In the genomic region with DNA sequence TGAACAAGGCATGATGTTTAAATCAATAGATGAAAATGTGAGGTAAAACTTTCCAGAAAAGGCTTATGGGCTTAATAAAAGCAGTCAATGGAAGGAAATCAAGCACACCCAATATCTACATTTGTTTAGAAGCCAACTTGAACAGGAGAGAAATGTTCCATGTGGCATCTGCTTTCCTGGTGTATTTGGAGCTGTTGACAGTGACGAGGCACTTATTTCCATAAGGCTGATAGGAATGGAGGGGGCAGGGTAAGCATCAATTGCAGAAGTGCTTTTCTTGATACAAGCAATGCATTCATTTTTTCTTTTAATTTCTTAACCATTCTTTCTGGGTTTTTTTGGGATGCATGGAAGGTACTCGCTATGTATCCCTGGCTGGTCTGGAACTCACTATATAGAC, we compare ENCODE assay signal across 19 mouse cellular contexts.
"Had no signal": no experiment of that assay in that cellular context is flagged by ENCODE, and none has a peak within 500 bp of the region (broad histone marks: within the 10 kb centered on the region; RNA-seq: fewer than 3 reads in every experiment).

No protein-coding gene starts in this region.

- ATAC-seq: midbrain, embryonic 16.5 days had no signal

- DNase-seq: lung, adult 18-20 months; lung, embryonic 14.5 days; lung, postnatal 10 days; lung, postnatal 4 days; midbrain, embryonic 14.5 days; retina, postnatal 1 day; right cerebral cortex, adult 18-20 months; right cerebral cortex, postnatal 25 days; thymus, adult 2 months; thymus, postnatal 14 days; thymus, postnatal 36 days had no signal

- H3K4me2 ChIP-seq: lung, embryonic 14.5 days; midbrain, embryonic 12.5 days; neural tube, embryonic 13.5 days; neural tube, embryonic 15.5 days; stomach, embryonic 15.5 days had no signal

- H3K4me3 ChIP-seq: midbrain, embryonic 10.5 days; midbrain, embryonic 12.5 days; myocyte; neural tube, embryonic 13.5 days; neural tube, embryonic 15.5 days; stomach, embryonic 15.5 days had no signal

- H3K36me3 ChIP-seq: midbrain, embryonic 10.5 days; midbrain, embryonic 12.5 days; neural tube, embryonic 13.5 days; neural tube, embryonic 15.5 days; stomach, embryonic 15.5 days had no signal

- H3K27ac ChIP-seq: midbrain, embryonic 10.5 days; midbrain, embryonic 12.5 days; neural tube, embryonic 13.5 days; neural tube, embryonic 15.5 days; stomach, embryonic 15.5 days; stomach, postnatal 0 days had no signal

- H3K4me1 ChIP-seq: midbrain, embryonic 10.5 days; midbrain, embryonic 12.5 days; neural tube, embryonic 13.5 days; neural tube, embryonic 15.5 days; stomach, embryonic 15.5 days had no signal

- H3K9me3 ChIP-seq: midbrain, embryonic 10.5 days; midbrain, embryonic 12.5 days; neural tube, embryonic 13.5 days; neural tube, embryonic 15.5 days; stomach, embryonic 15.5 days had no signal

- H3K9ac ChIP-seq: lung, embryonic 14.5 days; midbrain, embryonic 12.5 days; neural tube, embryonic 13.5 days; neural tube, embryonic 15.5 days; stomach, embryonic 15.5 days had no signal

- H3K27me3 ChIP-seq: stomach, embryonic 15.5 days had no signal
